Mouse (Mus musculus): Measurements from ENCODE around the gene Gm14862. TPM values are rescaled to one million over a fixed set of nuclear protein-coding genes. Genes with fewer than 3 reads are reported as not detected.
"Not testable (repeated sequence)": the region's sequence is repeated elsewhere in the genome, so short reads cannot be mapped to it uniquely, and the experiment has no call there.

Gm14862 gene
- not detected in 2 replicates for polyA plus RNA-seq (2016; fragmentation: Nextera tagmentation; extraction: Ambion mirVana)

DNA sequence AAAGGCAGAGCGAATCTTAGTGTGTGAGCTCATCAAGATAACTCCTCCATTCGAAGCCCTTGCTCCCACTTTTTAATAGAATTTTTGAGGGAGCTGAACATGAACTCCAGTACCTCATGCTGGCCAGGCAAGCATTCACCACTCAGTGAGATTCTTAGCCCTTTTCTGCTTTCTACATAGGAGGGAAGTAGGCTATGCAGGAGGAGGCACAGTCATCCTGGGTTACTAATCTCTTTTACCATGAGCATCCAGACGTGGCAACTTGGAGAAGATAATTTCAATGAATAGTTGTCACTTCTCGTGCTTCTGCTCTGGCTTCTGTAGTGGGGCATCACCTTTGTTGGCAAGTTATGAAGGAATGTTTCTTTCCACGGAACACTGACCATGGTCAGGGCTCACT is at the start of gene Gm14862:
Gene Gm14862 (minus strand): TSS at position 134 of the 400 bp plus-strand sequence.
- Histone ChIP-seq H3K4me3 (no peak within 1 kb of the TSS), H3K36me3 (no peaks in the 10 kb centered on the region), H3K4me1 (no peaks in the 10 kb centered on the region), H3K27ac (no peak within 1 kb of the TSS), H3K27me3 (ENCODE audit: low read depth, poor library complexity, severe bottlenecking) (no peaks in the 10 kb centered on the region), H3K9me3 (replicated peaks) (no peaks in the 10 kb centered on the region)
- 79% methylated on average over 5 of the region's 5 CpGs for WGBS
- DNase-seq (ENCODE audit: low spot score), result no peak

DNA sequence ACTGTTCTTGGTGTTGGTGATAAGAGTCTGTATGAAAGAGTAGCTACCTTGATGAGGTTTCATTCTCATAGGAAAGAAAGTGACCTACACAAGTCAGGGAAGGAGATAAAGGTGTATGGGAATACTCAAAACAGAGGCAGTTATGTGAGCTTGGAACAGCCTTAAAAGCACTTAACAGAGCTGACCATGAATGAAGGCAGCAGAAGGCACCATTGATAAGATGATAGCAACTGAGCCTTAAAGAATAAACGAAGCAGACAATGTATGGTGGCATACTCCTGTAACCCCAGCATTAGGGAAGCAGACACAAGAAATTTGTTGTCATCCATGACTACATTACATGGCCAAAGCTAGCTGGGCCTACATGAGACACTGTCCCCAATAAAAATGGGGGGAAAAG is 46.8 kb upstream of the Gm14862 start:
- Histone ChIP-seq H3K9me3 (replicated peaks) (no peaks in the 10 kb centered on the region), H3K4me3 (no peak overlapping the region), H3K4me1 (no peaks in the 10 kb centered on the region), H3K27ac (no peak overlapping the region), H3K36me3 (no peaks in the 10 kb centered on the region), H3K27me3 (ENCODE audit: low read depth, poor library complexity, severe bottlenecking) (no peaks in the 10 kb centered on the region)
- DNase-seq (ENCODE audit: low spot score), result no peak
- WGBS, result 83% methylated on average over 1 of the region's 1 CpGs

DNA sequence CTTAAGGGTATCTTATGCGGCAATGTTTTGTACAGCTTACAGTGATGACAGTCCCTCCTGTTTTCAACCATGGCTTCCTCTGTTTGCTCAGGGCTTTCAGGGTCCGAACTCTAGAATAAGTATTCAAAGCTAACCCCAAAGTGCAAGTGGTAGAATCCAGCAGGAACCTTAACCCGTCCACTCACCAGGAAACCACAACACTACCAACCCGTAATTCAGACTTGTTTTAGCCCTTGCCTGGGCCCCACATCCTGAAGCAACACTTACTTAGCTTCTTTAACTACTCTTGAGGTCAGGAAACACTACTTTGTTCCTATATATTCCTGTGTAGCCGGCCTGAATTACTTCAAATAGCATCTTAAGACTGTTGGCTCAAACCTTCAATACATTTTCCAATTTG is 46.1 kb upstream of the Gm14862 start:
- WGBS, result 85% methylated on average over 5 of the region's 5 CpGs
- Histone ChIP-seq H3K36me3 (no peaks in the 10 kb centered on the region), H3K27me3 (ENCODE audit: low read depth, poor library complexity, severe bottlenecking) (no peaks in the 10 kb centered on the region), H3K27ac (no peak overlapping the region), H3K4me3 (no peak overlapping the region), H3K4me1 (no peaks in the 10 kb centered on the region), H3K9me3 (replicated peaks) (no peaks in the 10 kb centered on the region)
- DNase-seq (ENCODE audit: low spot score), result no peak

DNA sequence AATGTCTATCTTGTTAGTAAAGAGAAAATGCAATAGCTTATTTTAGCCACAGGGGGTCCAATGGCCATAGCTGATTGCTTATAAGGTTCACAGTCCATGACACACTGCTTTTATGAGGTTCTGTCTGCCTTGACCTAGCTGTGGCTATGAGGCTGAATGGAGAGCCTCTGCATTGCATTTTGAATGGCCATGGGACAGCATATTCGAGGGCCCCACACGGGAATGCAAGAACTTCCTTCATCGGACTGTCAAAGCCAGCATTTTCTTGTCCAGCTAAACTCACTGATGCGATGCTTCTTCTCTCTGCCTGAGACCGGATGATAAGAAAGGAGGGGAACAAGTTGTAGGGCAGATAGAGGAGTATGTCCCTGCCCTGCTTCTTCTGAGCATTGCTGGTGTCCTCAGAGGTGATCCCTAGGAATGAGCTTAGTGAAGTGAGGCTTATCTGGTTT is 41.7 kb upstream of the Gm14862 start:
- no peak for DNase-seq (ENCODE audit: low spot score)

DNA sequence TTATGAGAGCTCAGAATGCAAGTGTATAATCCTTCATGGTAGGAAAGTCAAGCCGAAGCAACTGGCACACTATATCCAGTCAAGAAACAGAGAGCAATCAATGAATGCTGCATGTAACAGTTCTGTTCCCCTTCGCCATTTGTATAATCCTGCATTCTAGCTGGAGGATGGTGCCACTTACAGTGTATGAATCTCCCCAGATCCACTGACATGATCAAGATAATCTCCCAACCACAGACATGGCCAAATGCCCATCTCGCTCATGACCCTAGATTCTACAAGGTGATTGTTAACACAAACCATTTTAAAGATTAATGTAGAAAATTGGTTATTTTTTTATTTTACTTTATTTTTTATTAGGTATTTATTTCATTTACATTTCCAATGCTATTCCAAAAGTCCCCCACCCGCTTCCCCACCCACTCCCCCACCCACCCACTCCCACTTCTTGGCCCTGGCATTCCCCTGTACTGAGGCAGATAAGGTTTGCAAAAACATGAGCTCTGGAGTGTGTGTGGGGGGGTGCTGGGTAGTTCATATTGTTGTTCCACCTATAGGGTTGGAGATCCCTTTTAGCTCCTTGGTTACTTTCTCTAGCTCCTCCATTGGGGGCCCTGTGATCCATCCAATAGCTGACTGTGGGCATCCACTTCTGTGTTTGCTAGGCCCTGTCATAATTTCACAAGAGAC is 36.6 kb upstream of the Gm14862 start:
- H3K9me3 ChIP-seq (replicated peaks); H3K27ac ChIP-seq; H3K4me3 ChIP-seq; H3K36me3 ChIP-seq; H3K27me3 ChIP-seq (ENCODE audit: low read depth, poor library complexity, severe bottlenecking); H3K4me1 ChIP-seq; DNase-seq (ENCODE audit: low spot score): not testable (repeated sequence)
- 92% methylated on average over 4 of the region's 4 CpGs for WGBS

More for the DNA sequence above, 41.7 kb upstream of the Gm14862 start:
- WGBS, result 93% methylated on average over 5 of the region's 5 CpGs
- no peaks in the 10 kb centered on the region for H3K4me1 ChIP-seq
- no peaks in the 10 kb centered on the region for H3K27me3 ChIP-seq (ENCODE audit: low read depth, poor library complexity, severe bottlenecking)
- H3K27ac ChIP-seq, result no peak overlapping the region
- H3K36me3 ChIP-seq, result no peaks in the 10 kb centered on the region
- no peak overlapping the region for H3K4me3 ChIP-seq
- no peaks in the 10 kb centered on the region for H3K9me3 ChIP-seq (replicated peaks)

DNA sequence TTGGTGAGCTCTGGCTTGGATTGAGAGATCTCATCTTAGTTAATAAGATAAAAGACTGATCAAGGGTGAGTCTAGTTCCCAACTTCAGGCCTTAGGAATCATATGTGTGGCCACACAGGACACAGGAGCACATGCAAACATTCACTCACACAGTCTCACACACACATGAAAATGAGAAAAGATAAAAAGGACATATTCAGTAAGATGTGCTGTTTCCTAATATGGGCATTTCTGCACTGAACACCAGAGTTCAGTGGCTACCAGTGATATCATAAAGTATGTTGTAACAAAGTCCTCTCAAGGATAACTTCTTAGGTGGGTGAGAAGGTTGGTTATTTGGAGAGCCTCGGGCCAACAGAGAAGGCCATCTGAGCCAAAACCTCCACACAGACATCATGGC is 26.8 kb upstream of the Gm14862 start, which contains the start of gene H2al1m:
Gene H2al1m (plus strand): TSS at position 301 of the 400 bp plus-strand sequence.
- not testable (repeated sequence) for DNase-seq (ENCODE audit: low spot score); H3K27ac ChIP-seq; H3K27me3 ChIP-seq (ENCODE audit: low read depth, poor library complexity, severe bottlenecking); H3K4me3 ChIP-seq; H3K9me3 ChIP-seq (replicated peaks); H3K36me3 ChIP-seq; H3K4me1 ChIP-seq
- no CpG with 5 or more reads among the region's 1 CpGs for WGBS

DNA sequence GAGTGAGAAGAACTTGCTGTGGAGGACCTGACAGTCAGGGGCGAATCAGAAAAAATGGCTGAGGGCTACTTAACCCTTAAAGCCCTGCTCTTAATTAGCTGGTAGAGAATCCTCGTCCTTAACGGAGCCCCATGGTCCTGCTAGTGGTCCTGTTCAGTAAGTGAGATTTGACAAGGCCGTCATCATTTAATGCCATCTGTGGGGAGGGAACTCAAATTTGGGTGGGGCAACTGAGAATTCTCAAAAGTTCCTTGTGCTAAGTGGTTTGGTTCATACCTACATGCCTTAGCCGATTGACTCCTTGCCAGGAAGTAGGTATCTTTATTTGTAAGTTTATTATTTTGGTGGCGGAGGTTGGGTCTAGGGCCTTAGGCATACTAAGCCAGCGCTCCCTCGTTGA is 17.6 kb upstream of the Gm14862 start:
- Histone ChIP-seq H3K9me3 (replicated peaks) (no peaks in the 10 kb centered on the region), H3K36me3 (no peaks in the 10 kb centered on the region), H3K4me3 (no peak overlapping the region), H3K4me1 (no peaks in the 10 kb centered on the region), H3K27ac (no peak overlapping the region), H3K27me3 (ENCODE audit: low read depth, poor library complexity, severe bottlenecking) (peaks cover 13% of the 10 kb centered on the region)
- no peak for DNase-seq (ENCODE audit: low spot score)
- 70% methylated on average over 8 of the region's 8 CpGs for WGBS

DNA sequence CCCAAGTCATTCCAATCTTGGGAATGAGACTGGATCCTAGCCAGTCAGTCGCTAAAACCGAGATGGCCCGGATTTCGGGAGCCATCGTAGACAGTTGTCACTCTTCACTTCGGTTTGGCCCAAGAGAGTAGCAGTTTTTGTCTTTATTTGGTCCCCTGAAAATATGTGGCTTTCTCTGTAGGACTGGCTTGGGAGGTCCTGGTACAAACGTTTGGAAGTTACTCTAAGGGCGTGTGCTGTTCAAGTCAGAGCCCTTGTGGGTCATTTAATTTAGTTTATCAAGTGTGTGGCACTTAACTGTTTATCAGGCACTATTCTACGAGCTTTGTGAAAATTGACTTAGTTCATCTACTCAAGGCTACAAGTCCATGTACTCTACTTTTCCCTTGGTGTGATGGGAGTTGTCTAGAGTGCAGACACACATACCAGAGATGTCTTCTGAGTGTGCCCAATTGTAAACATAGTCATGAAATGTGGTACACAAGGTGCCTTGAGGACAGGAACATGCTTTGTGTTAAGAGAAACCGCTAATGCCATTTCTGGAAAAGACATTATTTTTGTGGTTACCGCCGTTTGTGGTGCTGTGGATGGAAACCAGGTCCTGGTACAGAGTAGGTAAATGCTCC is 16.8 kb upstream of the Gm14862 start:
- Histone ChIP-seq H3K27ac (no peak overlapping the region), H3K27me3 (ENCODE audit: low read depth, poor library complexity, severe bottlenecking) (peaks cover 13% of the 10 kb centered on the region), H3K36me3 (no peaks in the 10 kb centered on the region), H3K9me3 (replicated peaks) (no peaks in the 10 kb centered on the region), H3K4me3 (peak overlapping the region; percentile 61), H3K4me1 (no peaks in the 10 kb centered on the region)
- DNase-seq (ENCODE audit: low spot score), result no peak
- 57% methylated on average over 12 of the region's 12 CpGs for WGBS

DNA sequence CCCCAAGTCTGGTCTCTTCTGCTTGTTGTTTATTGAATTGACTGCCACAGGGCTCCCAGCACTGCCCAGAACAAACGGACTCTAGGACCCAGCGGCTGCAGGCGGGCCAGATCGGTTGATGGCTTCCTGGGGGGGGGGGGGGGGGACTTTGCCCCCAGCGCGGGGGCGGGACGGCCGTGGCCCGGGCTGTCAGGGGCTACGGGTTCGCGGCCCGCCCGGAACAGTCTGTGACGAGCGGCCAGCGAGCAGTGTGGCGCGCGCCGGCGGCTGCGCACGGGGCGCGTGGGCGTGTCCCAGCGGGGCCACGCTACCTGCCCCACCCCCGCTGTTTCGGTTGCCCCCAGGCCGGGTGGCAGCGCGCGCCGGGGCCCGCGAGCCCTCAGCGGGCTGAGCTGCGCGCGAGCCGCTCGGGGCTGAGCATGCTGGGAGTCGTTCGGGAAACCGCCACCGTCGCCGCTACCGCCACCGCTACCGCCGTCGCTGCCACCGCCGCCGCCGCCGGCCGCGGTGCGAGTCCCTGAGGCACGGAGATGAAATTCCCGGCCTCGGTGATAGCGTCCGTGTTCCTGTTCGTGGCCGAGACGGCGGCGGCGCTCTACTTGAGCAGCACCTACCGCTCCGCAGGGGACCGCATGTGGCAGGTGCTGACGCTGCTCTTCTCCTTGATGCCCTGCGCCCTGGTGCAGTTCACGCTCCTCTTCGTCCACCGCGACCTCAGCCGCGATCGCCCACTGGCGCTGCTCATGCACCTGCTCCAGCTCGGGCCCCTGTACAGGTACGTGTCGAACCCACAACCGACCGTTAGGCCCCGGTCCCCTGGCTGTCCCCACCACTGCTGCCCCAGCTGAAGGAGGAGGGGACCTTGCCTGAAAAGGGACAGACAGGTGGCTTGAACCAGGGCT is 16.0 kb upstream of the Gm14862 start, which contains the start of gene Xk:
Gene Xk (plus strand): TSS at position 297 of the 902 bp plus-strand sequence.
- Histone ChIP-seq H3K9me3 (replicated peaks) (no peaks in the 10 kb centered on the region), H3K4me1 (no peaks in the 10 kb centered on the region), H3K27me3 (ENCODE audit: low read depth, poor library complexity, severe bottlenecking) (peaks cover 13% of the 10 kb centered on the region), H3K4me3 (peak within 1 kb of the TSS; percentile 61), H3K36me3 (no peaks in the 10 kb centered on the region), H3K27ac (peak within 1 kb of the TSS; percentile 79)
- 8% methylated on average over 52 of the region's 94 CpGs for whole genome bisulfite sequencing
- DNase-seq (ENCODE audit: low spot score), result peak; percentile 74

DNA sequence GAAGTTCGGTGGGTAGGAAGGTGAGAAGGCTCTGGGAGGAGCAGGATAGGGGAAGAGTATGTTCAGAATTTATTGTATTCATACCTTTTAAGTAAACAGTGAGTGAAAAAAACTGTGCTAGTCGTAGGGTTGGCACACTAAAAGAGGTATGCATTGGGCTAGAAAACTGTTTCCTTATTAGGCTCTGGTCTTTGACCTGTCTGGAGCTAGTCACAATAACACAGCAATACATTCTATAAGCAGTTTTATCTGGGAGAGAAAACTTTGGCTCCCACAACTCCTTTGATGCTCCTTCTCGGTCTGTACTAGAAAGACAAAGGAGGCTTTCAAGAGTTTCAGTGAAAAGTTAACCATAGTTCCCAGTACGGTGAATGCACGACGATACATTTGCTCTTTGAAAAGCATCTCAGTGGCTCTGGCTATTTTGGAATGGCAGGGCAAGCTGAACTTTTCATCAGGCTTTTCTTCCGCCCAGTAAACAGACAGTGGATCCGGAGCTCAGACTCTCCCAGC is 15.3 kb upstream of the Gm14862 start:
- peak overlapping the region; percentile 79 for H3K27ac ChIP-seq
- WGBS, result 17% methylated on average over 8 of the region's 8 CpGs

DNA sequence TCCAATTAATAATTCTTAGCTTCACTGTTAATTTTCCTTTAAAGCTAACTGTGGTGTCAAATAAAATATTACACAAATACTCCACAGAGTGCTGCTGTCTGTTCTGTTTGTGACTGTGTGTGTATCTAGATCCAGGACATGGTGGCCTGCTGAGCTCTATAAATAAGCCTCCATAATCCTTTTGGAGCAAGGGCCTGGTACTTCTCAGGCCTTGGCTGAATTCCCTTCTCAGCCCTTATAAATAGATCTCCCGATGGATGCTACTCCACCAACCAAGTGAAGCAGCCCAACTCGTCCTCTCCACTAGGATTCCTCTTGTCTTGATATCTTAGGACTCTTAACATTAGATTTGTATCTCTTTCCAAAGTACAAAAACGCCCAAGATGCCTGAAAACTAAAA is 14.4 kb upstream of the Gm14862 start:
- WGBS, result 85% methylated on average over 3 of the region's 3 CpGs
- peaks cover 13% of the 10 kb centered on the region for H3K27me3 ChIP-seq (ENCODE audit: low read depth, poor library complexity, severe bottlenecking)

More for the DNA sequence above, 15.3 kb upstream of the Gm14862 start:
- H3K36me3 ChIP-seq, result no peaks in the 10 kb centered on the region
- no peaks in the 10 kb centered on the region for H3K4me1 ChIP-seq
- H3K4me3 ChIP-seq, result peak overlapping the region; percentile 61
- H3K27me3 ChIP-seq (ENCODE audit: low read depth, poor library complexity, severe bottlenecking), result peaks cover 13% of the 10 kb centered on the region
- no peak for DNase-seq (ENCODE audit: low spot score)
- H3K9me3 ChIP-seq (replicated peaks), result no peaks in the 10 kb centered on the region

DNA sequence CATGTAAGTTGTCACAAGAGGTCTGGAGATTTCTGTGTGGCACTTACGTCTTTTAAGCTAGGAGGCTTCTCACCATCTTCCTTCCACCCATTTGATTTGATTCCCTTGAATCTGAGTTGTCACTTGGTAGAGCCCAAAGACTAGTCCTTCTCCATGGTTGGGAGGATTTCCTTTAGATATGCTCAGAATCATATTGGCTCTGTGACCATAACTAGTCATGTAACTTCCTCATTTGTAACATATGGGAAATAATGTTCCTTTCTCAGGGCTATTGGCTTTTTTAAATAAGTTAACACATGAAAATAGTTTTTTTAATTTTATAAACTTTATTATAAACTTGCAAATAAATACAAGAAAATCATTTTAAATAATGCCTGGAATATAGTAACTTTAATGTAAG is 2.6 kb upstream of the Gm14862 start:
- no peak overlapping the region for H3K4me3 ChIP-seq
- H3K36me3 ChIP-seq, result no peaks in the 10 kb centered on the region
- no peaks in the 10 kb centered on the region for H3K4me1 ChIP-seq
- no peaks in the 10 kb centered on the region for H3K27me3 ChIP-seq (ENCODE audit: low read depth, poor library complexity, severe bottlenecking)
- H3K9me3 ChIP-seq (replicated peaks), result no peaks in the 10 kb centered on the region
- WGBS, result 95% methylated on average over 1 of the region's 1 CpGs
- DNase-seq (ENCODE audit: low spot score), result no peak
- H3K27ac ChIP-seq, result no peak overlapping the region

More for the DNA sequence above, 14.4 kb upstream of the Gm14862 start:
- H3K36me3 ChIP-seq, result no peaks in the 10 kb centered on the region
- H3K4me1 ChIP-seq, result no peaks in the 10 kb centered on the region
- H3K9me3 ChIP-seq (replicated peaks), result no peaks in the 10 kb centered on the region
- DNase-seq (ENCODE audit: low spot score), result no peak
- H3K27ac ChIP-seq, result no peak overlapping the region
- no peak overlapping the region for H3K4me3 ChIP-seq
